Mouse (Mus musculus) CH12.LX (cell line): Measurements from ENCODE around the gene Aplp1. TPM values are rescaled to one million over a fixed set of nuclear protein-coding genes. Genes with fewer than 3 reads are reported as not detected.

Source experiments
- DNase-seq: peaks from one replicate; pipeline ENCODE4 v3.0.0-alpha.2; 2013; ENCODE audit errors: extremely low read depth
- H3K27ac ChIP-seq: 2 replicates; pipeline ENCODE4 v1.5.1; 2012; ENCODE audit warnings: low read depth, mild to moderate bottlenecking, control low read depth, moderate library complexity; ENCODE audit not compliant: insufficient read depth
- H3K27me3 ChIP-seq: replicated peaks from 2 replicates; pipeline ENCODE3; 2012; ENCODE audit warnings: inconsistent platforms
- H3K36me3 ChIP-seq, 2 experiments: replicated peaks in 1 of 2; 2 replicates each; pipeline versions ENCODE3 to v1.6.1; 2012; ENCODE audit warnings: inconsistent platforms in 1 of 2, low read length in 1 of 2, mild to moderate bottlenecking in 1 of 2, mixed read lengths in 1 of 2, moderate library complexity in 1 of 2; ENCODE audit not compliant: control insufficient read depth in 1 of 2, insufficient read depth in 1 of 2
- H3K4me1 ChIP-seq, 2 experiments: 2 replicates each; pipeline ENCODE4 v1.6.1; 2012; ENCODE audit warnings: inconsistent platforms in 1 of 2, moderate library complexity in 1 of 2; ENCODE audit not compliant: insufficient read depth in 2 of 2, control insufficient read depth in 1 of 2
- H3K4me2 ChIP-seq: 2 replicates; pipeline ENCODE4 v1.6.1; 2012; ENCODE audit warnings: low read depth, mild to moderate bottlenecking, control low read depth; ENCODE audit not compliant: poor library complexity, insufficient read depth, severe bottlenecking
- H3K4me3 ChIP-seq, 3 experiments: fragments of 150-350 bp in 1 of 3; sonication (generic) in 1 of 3; replicated peaks in 1 of 3; 2 replicates each; pipeline versions ENCODE3 to v1.5.1; 2011 to 2012; ENCODE audit warnings: low read depth in 2 of 3, low read length in 2 of 3, mild to moderate bottlenecking in 2 of 3, moderate library complexity in 2 of 3, control low read depth in 1 of 3, improper control_type of control experiment in 1 of 3, inconsistent platforms in 1 of 3, mixed read lengths in 1 of 3; ENCODE audit not compliant: poor library complexity in 1 of 3
- H3K79me2 ChIP-seq: replicated peaks from 2 replicates; pipeline ENCODE4 v1.6.1; 2012; ENCODE audit warnings: mild to moderate bottlenecking, moderate library complexity; ENCODE audit not compliant: control insufficient read depth, poor library complexity, insufficient read depth, severe bottlenecking; ENCODE audit errors: extremely low read depth
- H3K9ac ChIP-seq: 2 replicates; pipeline ENCODE4 v1.6.1; 2012; ENCODE audit warnings: low read depth, mild to moderate bottlenecking, control low read depth, moderate library complexity; ENCODE audit not compliant: insufficient read depth
- H3K9me3 ChIP-seq: replicated peaks from 2 replicates; pipeline ENCODE3; 2012; ENCODE audit warnings: low read length, inconsistent platforms, mixed read lengths
- BHLHE40 ChIP-seq: IDR thresholded peaks from 2 replicates; pipeline ENCODE4 v1.6.1; 2011; ENCODE audit warnings: mild to moderate bottlenecking, low read depth, low read length, improper control_type of control experiment
- CHD2 ChIP-seq: IDR thresholded peaks from 2 replicates; pipeline ENCODE4 v1.6.1; 2011; ENCODE audit warnings: low read length, improper control_type of control experiment
- CTCF ChIP-seq, 2 experiments: IDR thresholded peaks in 1 of 2; conservative IDR thresholded peaks in 1 of 2; 2 replicates each; pipeline ENCODE4 v1.5.1; 2011 to 2012; ENCODE audit warnings: low read depth in 2 of 2, low read length in 2 of 2, improper control_type of control experiment in 1 of 2, inconsistent platforms in 1 of 2, mild to moderate bottlenecking in 1 of 2, moderate library complexity in 1 of 2
- EP300 ChIP-seq: IDR thresholded peaks from 2 replicates; pipeline ENCODE4 v1.6.1; 2011; ENCODE audit warnings: low read length, improper control_type of control experiment
- ETS1 ChIP-seq: conservative IDR thresholded peaks from 2 replicates; pipeline ENCODE4 v1.6.1; 2012; ENCODE audit warnings: low read depth, mild to moderate bottlenecking, inconsistent platforms, low read length, improper control_type of control experiment, moderate library complexity
- GABPA ChIP-seq: IDR thresholded peaks from 2 replicates; pipeline ENCODE4 v1.6.1; 2012; ENCODE audit warnings: low read depth, low read length, improper control_type of control experiment, inconsistent platforms; ENCODE audit not compliant: insufficient replicate concordance
- HCFC1 ChIP-seq: IDR thresholded peaks from 2 replicates; pipeline ENCODE4 v1.6.1; 2012; ENCODE audit warnings: low read depth, mild to moderate bottlenecking, inconsistent platforms, low read length, improper control_type of control experiment
- JUND ChIP-seq: conservative IDR thresholded peaks from 2 replicates; pipeline ENCODE4 v1.6.1; 2011; ENCODE audit warnings: low read depth, low read length, improper control_type of control experiment
- KAT2A ChIP-seq: IDR thresholded peaks from 2 replicates; pipeline ENCODE4 v1.6.1; 2012; ENCODE audit warnings: low read length, improper control_type of control experiment, inconsistent platforms; ENCODE audit not compliant: insufficient replicate concordance
- MAX ChIP-seq: IDR thresholded peaks from 2 replicates; pipeline ENCODE4 v1.6.1; 2011; ENCODE audit warnings: low read length, improper control_type of control experiment
- MEF2A ChIP-seq: IDR thresholded peaks from 2 replicates; pipeline ENCODE4 v1.6.1; 2014; ENCODE audit warnings: low read depth, mild to moderate bottlenecking, inconsistent platforms, low read length, improper control_type of control experiment, borderline replicate concordance
- MXI1 ChIP-seq: IDR thresholded peaks from 2 replicates; pipeline ENCODE4 v1.6.1; 2011; ENCODE audit warnings: mild to moderate bottlenecking, low read depth, low read length, improper control_type of control experiment
- MYC ChIP-seq: IDR thresholded peaks from 2 replicates; pipeline ENCODE4 v1.6.1; 2011; ENCODE audit warnings: low read depth, mild to moderate bottlenecking, improper control_type of control experiment, low read length
- NELFE ChIP-seq: IDR thresholded peaks from 2 replicates; pipeline ENCODE4 v1.6.1; 2011; ENCODE audit warnings: low read depth, low read length, improper control_type of control experiment
- PAX5 ChIP-seq: IDR thresholded peaks from 2 replicates; pipeline ENCODE4 v1.6.1; 2012; ENCODE audit warnings: low read length, inconsistent platforms, mixed read lengths
- POLR2A ChIP-seq: IDR thresholded peaks from 2 replicates; pipeline ENCODE4 v1.6.1; 2011; ENCODE audit warnings: low read depth, mild to moderate bottlenecking, improper control_type of control experiment, low read length
- RAD21 ChIP-seq: IDR thresholded peaks from 2 replicates; pipeline ENCODE4 v1.6.1; 2011; ENCODE audit warnings: low read depth, mild to moderate bottlenecking, low read length, improper control_type of control experiment, moderate library complexity
- RCOR1 ChIP-seq: conservative IDR thresholded peaks from 2 replicates; pipeline ENCODE4 v1.6.1; 2012; ENCODE audit warnings: low read depth, mild to moderate bottlenecking, inconsistent platforms, low read length, improper control_type of control experiment
- SIN3A ChIP-seq: IDR thresholded peaks from 2 replicates; pipeline ENCODE4 v1.6.1; 2012; ENCODE audit warnings: low read length, improper control_type of control experiment, inconsistent platforms
- SMC3 ChIP-seq: IDR thresholded peaks from 2 replicates; pipeline ENCODE4 v1.6.1; 2011; ENCODE audit warnings: low read depth, low read length, improper control_type of control experiment
- TBP ChIP-seq: conservative IDR thresholded peaks from 2 replicates; pipeline ENCODE4 v1.6.1; 2011; ENCODE audit warnings: low read depth, low read length, improper control_type of control experiment
- TCF12 ChIP-seq: IDR thresholded peaks from 2 replicates; pipeline ENCODE4 v1.6.1; 2014; ENCODE audit warnings: low read depth, mild to moderate bottlenecking, inconsistent platforms, low read length, improper control_type of control experiment
- USF2 ChIP-seq: conservative IDR thresholded peaks from 2 replicates; pipeline ENCODE4 v1.6.1; 2011; ENCODE audit warnings: low read depth, low read length, improper control_type of control experiment
- ZKSCAN1 ChIP-seq: IDR thresholded peaks from 2 replicates; pipeline ENCODE4 v1.6.1; 2012; ENCODE audit warnings: low read depth, inconsistent platforms, low read length, improper control_type of control experiment, borderline replicate concordance
- ZNF384 ChIP-seq: IDR thresholded peaks from 2 replicates; pipeline ENCODE4 v1.6.1; 2012; ENCODE audit warnings: low read depth, low read length, improper control_type of control experiment, inconsistent platforms
- dilution Hi-C: fragments of 300-500 bp; cut with MboI; formaldehyde crosslinking; loops from 2 replicates; pipeline ENCODE4 v1.14.3; 2020; ENCODE audit warnings: low sequenced_read_pairs; ENCODE audit not compliant: extremely low pct_unique_long_range_greater_than_20kb, extremely low pct_ligation_motif_present
- in situ Hi-C: fragments of 300-500 bp; cut with MboI; formaldehyde crosslinking; loops from 3 replicates; pipeline ENCODE4 v1.14.3; 2019; ENCODE audit warnings: low sequenced_read_pairs, low pct_ligation_motif_present, low pct_unique_long_range_greater_than_20kb, mixed read lengths
- polyA plus RNA-seq: library from polyadenylated mRNA; unstranded; fragments of >175 nt; gene quantifications from 2 replicates; pipeline ENCODE4 v1.2.1, GENCODE M21; 2012; ENCODE audit warnings: low read depth; ENCODE audit not compliant: insufficient read length
- total RNA-seq, 2 experiments: library from RNA; depleted of rRNA; stranded (reverse); fragments of 300-350 nt in 1 of 2; fragments of >200 nt in 1 of 2; gene quantifications; 2 replicates each; pipeline ENCODE4 v1.2.3; 2012 to 2014

Gene Aplp1
- total and polyA plus RNA-seq, 3 experiments = 0.10 to 0.93 TPM; not detected in 1

DNA sequence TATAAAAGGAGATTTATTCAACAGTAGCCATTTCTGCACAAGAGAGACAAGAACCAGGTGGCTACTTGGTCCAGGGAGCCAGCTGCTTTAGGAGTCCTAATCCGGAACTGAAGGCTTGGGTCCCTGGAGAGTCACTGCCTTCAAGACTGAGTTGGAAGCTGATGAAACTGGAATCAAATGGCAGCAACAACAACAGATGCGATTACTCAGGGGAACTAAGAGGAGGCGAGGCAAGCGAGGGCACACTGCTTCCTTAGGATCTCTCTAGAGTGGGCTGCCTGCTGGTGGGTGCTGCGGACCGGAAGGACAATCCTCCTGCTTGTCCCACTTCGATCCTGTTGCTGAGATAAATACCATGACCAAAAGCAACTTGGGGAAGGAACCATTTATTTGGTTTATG, 45.7 kb downstream of the Aplp1 start:
- DNase-seq = no peak
- dilution Hi-C loops = no loop called here
- no peak for TF ChIP-seq RAD21
- no peak for TF ChIP-seq MAX
- TF ChIP-seq GABPA = no peak
- TF ChIP-seq SIN3A = no peak
- no peak for TF ChIP-seq USF2
- TF ChIP-seq TCF12 = no peak
- TF ChIP-seq POLR2A = no peak
- no peak for TF ChIP-seq CHD2
- TF ChIP-seq EP300 = no peak
- no peak for TF ChIP-seq MXI1
- Histone ChIP-seq H3K4me2 (no peak overlapping the region), H3K4me1 (peaks cover 0 to under 1% of the 10 kb centered on the region in 2 experiments; a peak in 2 of 4 replicates), H3K9me3 (no peaks in the 10 kb centered on the region), H3K27ac (no peak overlapping the region), H3K36me3 (no peaks in the 10 kb centered on the region), H3K4me3 (no peak overlapping the region), H3K79me2 (no peaks in the 10 kb centered on the region), H3K27me3 (no peaks in the 10 kb centered on the region), H3K9ac (no peak overlapping the region)
- in situ Hi-C loops = no loop called here

DNA sequence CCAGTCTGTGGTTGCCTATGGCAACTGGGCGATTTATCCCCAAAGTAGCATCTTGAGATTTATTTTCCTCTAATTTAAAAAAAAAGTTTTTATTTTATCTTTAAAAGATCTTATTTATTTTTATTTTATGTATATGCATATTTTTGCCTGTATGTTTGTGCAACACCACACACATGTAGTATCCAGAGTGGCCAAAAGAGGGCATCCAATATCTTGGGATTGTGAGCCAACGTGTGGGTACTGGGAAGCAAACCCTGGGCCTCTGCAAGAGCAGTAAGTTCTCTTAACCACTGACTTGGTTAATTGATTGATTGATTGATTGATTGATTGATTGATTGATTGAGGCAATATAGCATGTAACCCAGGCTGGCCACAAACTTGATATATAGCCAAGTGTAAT, 50.5 kb downstream of the Aplp1 start:
- TF ChIP-seq ZKSCAN1 (no peak), SMC3 (peak; percentile 68), MEF2A (no peak), CTCF (conservative IDR thresholded peaks at IDR 0.05 in 1 of 2, IDR thresholded peaks at IDR 0.05 in 1 of 2; ENCODE audit: low read depth in 2 of 2, low read length in 2 of 2) (peak; percentile 49 to 75; a peak in 3 of 4 replicates), KAT2A (no peak), RAD21 (peak; percentile 74)
- Histone ChIP-seq H3K27me3 (no peaks in the 10 kb centered on the region), H3K4me3 (peak overlapping the region in 1 of 3 experiments; percentile 47), H3K4me1 (peaks cover 3 to 21% of the 10 kb centered on the region in 2 experiments), H3K36me3 (peaks cover 0 to 7% of the 10 kb centered on the region in 2 experiments), H3K9ac (no peak overlapping the region), H3K27ac (no peak overlapping the region), H3K79me2 (no peaks in the 10 kb centered on the region), H3K9me3 (no peaks in the 10 kb centered on the region), H3K4me2 (0 out of 2 replicates have a peak overlapping the region, but pooled peaks have one; percentile 67)
- dilution Hi-C loops = no loop called here
- peak; percentile 64 for DNase-seq
- in situ Hi-C loops = loop anchor here (5.0 kb wide), 1 partner anchor 32 kb away; no protein-coding TSS in a partner anchor

GRCm38 (mm10) chr7:30394379-30394778, 51.0 kb downstream of the Aplp1 start:
- H3K4me1 ChIP-seq = peaks cover 3 to 21% of the 10 kb centered on the region in 2 experiments; a peak in 3 of 4 replicates
- peaks cover 0 to 7% of the 10 kb centered on the region in 2 experiments for H3K36me3 ChIP-seq
- peak overlapping the region; percentile 7 to 47 (median 37) for H3K4me3 ChIP-seq
- H3K27ac ChIP-seq = peak overlapping the region; percentile 28
- dilution Hi-C loops (no loop called here), in situ Hi-C loops (loop anchor here (5.0 kb wide), 1 partner anchor 33 kb away; no protein-coding TSS in a partner anchor)
- H3K79me2 ChIP-seq = no peaks in the 10 kb centered on the region
- no peaks in the 10 kb centered on the region for H3K9me3 ChIP-seq
- DNase-seq = peak; percentile 78
- no peaks in the 10 kb centered on the region for H3K27me3 ChIP-seq
- peak overlapping the region; percentile 67 for H3K4me2 ChIP-seq
- H3K9ac ChIP-seq = peak overlapping the region; percentile 45
- peak; percentile 56; the same call in 1 of the 2 replicates for TF ChIP-seq TCF12
- TF ChIP-seq USF2 = no peak
- TF ChIP-seq RCOR1 = no peak
- TF ChIP-seq EP300 = peak; percentile 63
- no peak for TF ChIP-seq ZKSCAN1
- TF ChIP-seq SIN3A = no peak; the same call in 1 of the 2 replicates
- no peak for TF ChIP-seq MYC
- TF ChIP-seq MEF2A = no peak
- TF ChIP-seq PAX5 = no peak
- peak; percentile 59 for TF ChIP-seq POLR2A
- no peak for TF ChIP-seq ZNF384
- no peak for TF ChIP-seq BHLHE40
- TF ChIP-seq MAX = no peak
- no peak for TF ChIP-seq ETS1
- peak; percentile 46; the same call in 1 of the 2 replicates for TF ChIP-seq HCFC1
- TF ChIP-seq TBP = 0 out of 2 replicates have a peak, but pooled peaks have one; percentile 54
- TF ChIP-seq NELFE = 0 out of 2 replicates have a peak, but pooled peaks have one; percentile 15
- no peak for TF ChIP-seq JUND
